Mouse (Mus musculus) neural tube, embryonic 11.5 days (tissue): ENCODE measurements around the gene Efcab3. TPM values are rescaled to one million over a fixed set of nuclear protein-coding genes. Genes with fewer than 3 reads are reported as not detected.
A peak's percentile ranks its signal among the peaks of the same experiment; 100 is the strongest.
"Not testable (repeated sequence)": the region's sequence is repeated elsewhere in the genome, so short reads cannot be mapped to it uniquely, and the experiment has no call there.

Experiments
- ATAC-seq: fragments of 200-750 bp; cut with Nextera tagmentation; 2 replicates; pipeline ENCODE4 v1.8.0; 2017; ENCODE audit warnings: moderate number of reproducible peaks, mild to moderate bottlenecking, moderate TSS enrichment, moderate library complexity; ENCODE audit not compliant: insufficient read depth, low FRiP score, low TSS enrichment
- DNase-seq: peaks from one replicate; pipeline ENCODE4 v3.0.0-alpha.2; 2015; ENCODE audit warnings: low spot score
- H3K27ac ChIP-seq: fragments of 300-500 bp; sonication (generic); 2 replicates; pipeline ENCODE4 v1.5.1; 2014; ENCODE audit warnings: low read depth, mild to moderate bottlenecking, low read length
- H3K27me3 ChIP-seq: fragments of 300-500 bp; sonication (generic); 2 replicates; pipeline ENCODE4 v1.6.1; 2014; ENCODE audit warnings: mild to moderate bottlenecking, low read length, mixed read lengths; ENCODE audit not compliant: control insufficient read depth, insufficient read depth
- H3K36me3 ChIP-seq: fragments of 300-500 bp; sonication (generic); 2 replicates; pipeline ENCODE4 v1.6.1; 2014; ENCODE audit warnings: mild to moderate bottlenecking, low read length, moderate library complexity, mixed read lengths; ENCODE audit not compliant: control insufficient read depth, insufficient read depth
- H3K4me1 ChIP-seq: fragments of 300-500 bp; sonication (generic); 2 replicates; pipeline ENCODE4 v1.6.1; 2014; ENCODE audit warnings: low read length, mixed read lengths; ENCODE audit not compliant: control insufficient read depth, insufficient read depth
- H3K4me2 ChIP-seq: fragments of 300-500 bp; sonication (generic); 2 replicates; pipeline ENCODE4 v1.6.1; 2014; ENCODE audit warnings: low read depth, mild to moderate bottlenecking, moderate library complexity
- H3K4me3 ChIP-seq: fragments of 300-500 bp; sonication (generic); 2 replicates; pipeline ENCODE4 v1.5.1; 2014; ENCODE audit warnings: low read depth, low read length
- H3K9ac ChIP-seq: fragments of 300-500 bp; sonication (generic); 2 replicates; pipeline ENCODE4 v1.6.1; 2014; ENCODE audit warnings: mild to moderate bottlenecking, low read length
- H3K9me3 ChIP-seq: fragments of 300-500 bp; sonication (generic); 2 replicates; pipeline ENCODE4 v1.6.1; 2016; ENCODE audit warnings: low read length; ENCODE audit not compliant: control insufficient read depth
- WGBS: fragments of 180-500 bp; shearing (Covaris S2); extraction: QIAGEN DNeasy Blood & Tissue Kit; methylation state at CpG from one replicate; pipeline ENCODE4 v1.1.7; 2014; 5-methylcytosine and 5-hydroxymethylcytosine counted together
- polyA plus RNA-seq: library from polyadenylated mRNA; unstranded; fragments of >200 nt; fragmentation: Nextera tagmentation; extraction: Ambion mirVana; gene quantifications from 2 replicates; pipeline ENCODE4 v1.2.1, GENCODE M21; 2014

The Efcab3 gene
- polyA plus RNA-seq, 1 experiment from 2014 or later, result not detected

DNA sequence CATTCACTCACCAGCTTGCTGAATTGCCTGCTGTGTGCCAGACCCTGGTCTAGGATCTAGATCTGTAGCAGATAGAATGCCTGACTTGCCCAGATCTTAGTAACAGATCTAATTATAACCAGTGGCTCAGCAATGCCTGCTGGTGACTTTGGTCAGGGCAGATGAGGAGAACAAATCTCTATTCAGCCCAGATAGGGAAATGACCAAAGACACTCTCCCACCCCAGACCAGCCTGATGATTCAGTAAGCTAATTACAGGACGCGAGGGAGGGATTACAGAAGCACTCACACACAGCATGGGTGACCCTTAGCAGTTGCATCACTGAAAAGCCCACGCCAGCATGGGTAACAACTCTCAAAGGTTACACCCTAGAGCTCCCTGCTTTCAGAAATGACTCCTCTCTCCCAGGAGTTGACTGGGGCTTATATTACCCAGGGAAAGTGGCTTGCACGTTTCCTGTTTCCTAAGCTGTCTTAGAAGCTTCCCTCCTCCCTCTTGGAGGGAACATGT, 57.2 kb downstream of the Efcab3 start:
- WGBS, result 46% methylated on average over 4 of the region's 4 CpGs
- Histone ChIP-seq H3K36me3 (no peaks in the 10 kb centered on the region), H3K9me3 (no peaks in the 10 kb centered on the region), H3K4me2 (no peak overlapping the region), H3K27me3 (no peaks in the 10 kb centered on the region), H3K4me3 (no peak overlapping the region), H3K4me1 (no peaks in the 10 kb centered on the region), H3K9ac (no peak overlapping the region), H3K27ac (no peak overlapping the region)
- ATAC-seq, result no peak
- DNase-seq, result no peak

DNA sequence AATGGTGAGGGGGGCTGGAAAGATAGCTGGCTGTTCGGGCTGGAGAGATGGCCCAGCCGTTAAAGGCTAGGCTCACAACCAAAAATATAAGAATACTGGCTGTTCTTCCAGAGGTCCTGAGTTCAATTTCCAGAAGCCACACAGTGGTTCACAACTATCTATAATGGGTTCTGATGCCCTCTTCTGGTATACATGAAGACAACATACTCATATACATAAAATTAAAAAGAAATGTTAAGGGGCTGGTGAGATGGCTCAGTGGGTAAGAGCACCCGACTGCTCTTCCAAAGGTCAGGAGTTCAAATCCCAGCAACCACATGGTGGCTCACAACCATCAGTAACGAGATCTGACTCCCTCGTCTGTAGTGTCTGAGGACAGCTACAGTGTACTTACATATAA, 58.4 kb downstream of the Efcab3 start:
- WGBS, result 77% methylated on average over 5 of the region's 5 CpGs
- H3K36me3 ChIP-seq, H3K27ac ChIP-seq, H3K27me3 ChIP-seq, H3K4me3 ChIP-seq, ATAC-seq, H3K4me2 ChIP-seq, DNase-seq, H3K9ac ChIP-seq, H3K4me1 ChIP-seq, H3K9me3 ChIP-seq: not testable (repeated sequence)

DNA sequence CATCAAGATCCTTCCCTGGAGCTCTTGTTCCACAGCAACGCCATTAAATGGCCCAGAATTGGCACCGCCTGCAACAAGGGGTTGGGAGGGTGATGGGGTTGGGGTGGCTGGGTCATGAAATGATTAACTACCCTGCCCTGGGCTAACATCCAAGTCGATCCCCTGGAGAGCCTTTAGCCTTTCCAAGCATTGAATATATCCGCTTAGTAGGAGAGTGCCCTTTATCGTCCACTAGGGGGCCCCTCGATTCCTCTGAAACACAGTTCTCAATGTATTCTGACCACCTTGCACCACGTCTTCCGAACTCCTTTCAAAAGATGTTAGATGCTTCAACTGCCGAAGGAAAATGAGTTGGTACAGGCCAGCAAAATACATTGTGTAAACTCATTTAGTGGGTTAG, 60.6 kb downstream of the Efcab3 start:
- Histone ChIP-seq H3K36me3 (no peaks in the 10 kb centered on the region), H3K27ac (no peak overlapping the region), H3K9ac (no peak overlapping the region), H3K9me3 (no peaks in the 10 kb centered on the region), H3K4me2 (no peak overlapping the region), H3K4me3 (no peak overlapping the region), H3K27me3 (no peaks in the 10 kb centered on the region), H3K4me1 (peaks cover 9% of the 10 kb centered on the region)
- DNase-seq (peak; percentile 67), ATAC-seq (peak; percentile 57; the same call in 1 of the 2 replicates)
- 8% methylated on average over 9 of the region's 9 CpGs for WGBS

DNA sequence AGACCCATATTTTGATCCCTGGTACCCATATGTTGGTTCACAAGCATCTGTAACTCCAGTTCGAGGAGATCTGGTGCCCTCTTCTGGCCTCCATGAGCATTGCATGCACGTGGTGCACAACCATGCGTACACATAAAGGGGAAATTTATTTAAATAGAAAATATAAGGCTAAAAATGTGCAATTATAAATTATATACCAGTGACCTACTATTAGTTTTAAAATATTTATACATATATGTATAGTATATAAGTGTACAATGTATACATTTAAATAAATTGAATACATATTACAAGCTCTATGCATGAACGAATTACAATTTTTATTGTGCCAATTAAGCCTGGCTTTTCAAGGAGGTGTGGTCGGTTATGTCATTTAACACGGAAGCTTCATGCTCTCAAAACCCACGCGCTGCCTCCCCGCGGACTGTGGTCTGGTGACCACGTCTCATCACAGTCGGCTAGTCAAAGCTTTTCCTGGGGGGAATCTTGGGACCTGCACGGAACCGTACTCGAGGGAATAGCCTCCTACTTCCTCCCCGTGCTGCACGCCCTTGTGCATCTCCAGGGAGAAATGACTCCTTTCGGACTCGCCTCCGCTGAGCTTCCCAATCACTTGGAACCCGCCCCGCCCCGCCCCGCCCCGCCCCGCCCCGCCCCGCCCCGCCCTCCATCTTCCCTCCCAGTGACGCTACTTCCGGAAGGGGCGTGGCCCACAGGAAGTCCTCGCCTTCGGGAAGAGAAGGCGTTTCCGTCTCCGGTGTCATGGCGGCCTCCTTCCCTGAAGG, 62.5 kb downstream of the Efcab3 start, which contains the start of gene Mettl2:
Gene Mettl2, plus strand, starts transcription at position 691 of the 785 bp plus-strand sequence.
- Histone ChIP-seq H3K4me1 (peaks cover 9% of the 10 kb centered on the region), H3K36me3 (no peaks in the 10 kb centered on the region), H3K4me2 (peak within 1 kb of the TSS; percentile 68), H3K27ac (no peak within 1 kb of the TSS), H3K9ac (peak within 1 kb of the TSS; percentile 52), H3K27me3 (no peaks in the 10 kb centered on the region), H3K9me3 (no peaks in the 10 kb centered on the region), H3K4me3 (peak within 1 kb of the TSS; percentile 72)
- ATAC-seq (peak; percentile 89), DNase-seq (peak; percentile 87)
- WGBS, result 1% methylated on average over 36 of the region's 38 CpGs

DNA sequence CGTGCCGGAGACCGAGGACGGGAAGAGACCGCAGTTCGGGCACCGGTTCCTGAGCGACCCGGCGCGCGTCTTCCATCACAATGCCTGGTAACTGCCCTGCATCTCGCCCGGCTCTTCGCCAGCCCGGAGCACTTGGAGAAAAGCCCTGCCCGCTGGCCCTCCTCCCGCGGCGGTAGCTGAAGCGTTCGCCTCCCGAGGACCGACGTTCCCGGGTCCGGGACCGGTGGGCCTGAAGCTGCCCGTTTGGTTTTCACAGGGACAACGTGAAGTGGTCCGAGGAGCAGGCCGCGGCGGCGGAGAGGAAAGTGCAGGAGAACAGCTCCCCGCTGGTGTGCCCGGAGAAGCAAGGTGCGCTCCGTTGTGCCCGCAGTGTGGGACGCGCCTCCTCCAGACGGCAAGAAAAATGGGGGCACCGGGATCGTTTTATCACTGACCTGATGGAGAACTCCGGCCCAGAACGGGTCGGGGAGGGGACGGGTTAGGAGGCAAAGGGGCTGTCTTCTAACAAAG, 63.2 kb downstream of the Efcab3 start:
- DNase-seq, result no peak
- peak overlapping the region; percentile 68 for H3K4me2 ChIP-seq
- H3K9ac ChIP-seq, result peak overlapping the region; percentile 52
- no peak; the same call in 1 of the 2 replicates for ATAC-seq
- H3K9me3 ChIP-seq, result no peaks in the 10 kb centered on the region
- H3K36me3 ChIP-seq, result 0 out of 2 replicates have a peak, but pooled peaks cover 2% of the 10 kb centered on the region
- H3K27ac ChIP-seq, result no peak overlapping the region
- under 1% methylated on average over 49 of the region's 49 CpGs for WGBS
- H3K4me1 ChIP-seq, result peaks cover 9% of the 10 kb centered on the region
- H3K4me3 ChIP-seq, result peak overlapping the region; percentile 72
- H3K27me3 ChIP-seq, result no peaks in the 10 kb centered on the region

DNA sequence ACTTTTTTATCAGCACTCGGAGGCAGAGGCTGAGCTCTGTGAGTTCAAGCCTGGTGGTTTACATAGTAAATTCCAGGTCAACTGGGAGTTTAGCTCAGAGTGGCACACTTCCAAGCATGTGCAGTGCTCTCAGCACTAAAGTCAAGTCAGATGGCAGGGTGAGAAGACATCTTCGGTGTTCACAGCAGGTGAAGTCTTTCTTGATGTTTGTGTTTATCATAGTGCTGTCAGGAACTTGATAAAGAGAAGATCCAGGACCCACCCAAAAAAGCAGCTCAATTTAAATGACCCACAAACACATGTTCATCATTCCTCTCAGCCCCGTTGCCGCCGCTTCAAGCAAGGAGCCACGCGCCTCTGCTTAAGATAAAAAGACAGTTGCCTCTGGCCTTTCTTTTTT, 72.3 kb downstream of the Efcab3 start:
- Histone ChIP-seq H3K4me3 (no peak overlapping the region), H3K4me2 (no peak overlapping the region), H3K9ac (no peak overlapping the region), H3K27ac (no peak overlapping the region), H3K9me3 (no peaks in the 10 kb centered on the region), H3K36me3 (peaks cover 18% of the 10 kb centered on the region), H3K27me3 (no peaks in the 10 kb centered on the region), H3K4me1 (no peaks in the 10 kb centered on the region)
- WGBS, result 94% methylated on average over 7 of the region's 7 CpGs
- DNase-seq (no peak), ATAC-seq (no peak)

DNA sequence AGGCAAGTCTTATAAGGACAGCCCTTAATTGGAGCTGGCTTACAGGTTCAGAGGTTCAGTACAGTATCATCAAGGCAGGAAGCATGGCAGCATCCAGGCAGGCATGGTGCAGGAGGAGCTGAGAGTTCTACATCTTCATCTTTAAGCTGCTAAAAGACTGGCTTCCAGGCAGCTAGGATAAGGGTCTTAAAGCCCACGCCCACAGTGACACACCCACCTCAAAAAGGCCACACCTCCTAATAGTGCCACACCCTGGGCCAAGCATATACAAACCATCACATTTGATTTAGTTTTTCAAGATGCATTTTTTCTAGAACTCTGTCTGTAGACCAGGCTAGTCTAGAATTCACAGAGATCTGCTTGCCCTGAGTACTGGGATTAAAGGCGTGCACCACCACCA, 73.9 kb downstream of the Efcab3 start:
- not testable (repeated sequence) for H3K27ac ChIP-seq, H3K4me1 ChIP-seq, H3K4me3 ChIP-seq, DNase-seq, H3K27me3 ChIP-seq, ATAC-seq, H3K4me2 ChIP-seq, H3K9ac ChIP-seq, H3K9me3 ChIP-seq
- WGBS, result 91% methylated on average over 2 of the region's 2 CpGs
- peaks cover 16% of the 10 kb centered on the region for H3K36me3 ChIP-seq

DNA sequence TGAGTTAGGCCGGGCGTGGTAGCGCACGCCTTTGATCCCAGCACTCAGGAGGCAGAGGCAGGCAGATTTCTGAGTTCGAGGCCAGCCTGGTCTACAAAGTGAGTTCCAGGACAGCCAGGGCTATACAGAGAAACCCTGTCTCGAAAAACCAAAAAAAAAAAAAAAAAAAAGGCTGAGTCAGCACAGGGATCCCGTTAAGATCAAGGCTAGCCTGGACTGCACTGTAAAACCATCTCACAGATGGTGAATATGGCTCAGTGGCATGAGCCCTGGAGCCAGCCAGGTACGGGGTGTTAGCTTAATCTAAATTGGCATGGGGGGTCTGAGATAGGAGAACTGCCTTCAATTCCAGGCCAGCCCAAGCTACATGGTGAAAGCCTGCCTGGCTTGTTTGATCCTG, 77.1 kb downstream of the Efcab3 start:
- not testable (repeated sequence) for H3K4me2 ChIP-seq, DNase-seq, H3K4me1 ChIP-seq, H3K27me3 ChIP-seq, H3K9ac ChIP-seq, H3K4me3 ChIP-seq, H3K27ac ChIP-seq, ATAC-seq, H3K9me3 ChIP-seq
- peaks cover 12% of the 10 kb centered on the region for H3K36me3 ChIP-seq
- 97% methylated on average over 7 of the region's 8 CpGs for WGBS

DNA sequence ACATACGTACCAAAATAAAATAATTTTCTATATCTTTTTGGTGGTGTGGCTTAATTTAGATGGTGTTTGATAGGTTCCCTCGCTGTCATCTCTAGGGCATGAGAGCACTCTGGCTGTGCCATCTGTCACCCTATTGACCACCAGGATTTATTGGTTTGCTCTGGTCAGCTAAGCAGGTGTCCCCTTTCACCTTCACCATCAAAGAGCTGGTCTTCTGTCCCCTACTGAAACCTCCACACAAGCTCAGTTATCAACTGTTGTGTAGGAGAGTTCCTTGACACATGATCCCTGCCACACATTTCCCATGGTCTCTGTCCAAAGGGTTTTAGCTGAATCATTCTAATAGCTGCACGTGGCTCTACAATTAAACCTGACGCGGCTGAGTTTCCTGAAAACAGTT, 77.7 kb downstream of the Efcab3 start:
- WGBS, result 96% methylated on average over 5 of the region's 5 CpGs
- H3K36me3 ChIP-seq, result peaks cover 12% of the 10 kb centered on the region
- H3K4me1 ChIP-seq, result no peaks in the 10 kb centered on the region
- no peaks in the 10 kb centered on the region for H3K27me3 ChIP-seq
- ATAC-seq (no peak), DNase-seq (no peak)
- no peaks in the 10 kb centered on the region for H3K9me3 ChIP-seq
- H3K9ac ChIP-seq, result no peak overlapping the region
- no peak overlapping the region for H3K4me3 ChIP-seq
- H3K4me2 ChIP-seq, result no peak overlapping the region
- H3K27ac ChIP-seq, result no peak overlapping the region
